In genomic region chr2:6212724-6213511, GRCm38 (mm10) we compare ENCODE assay signal across 8 mouse cellular contexts. TPM values are rescaled to one million over a fixed set of nuclear protein-coding genes. Genes with fewer than 3 reads are reported as not detected.
DNase-seq lines count a peak whose midpoint lies in the region.

Echdc3 (minus strand) TSS chr2:6213033.

- intact Hi-C loops in gastrocnemius, postnatal 14 days (cut with DNase I; ENCODE audit: low total_unique reads), result loop anchor here (10.0 kb wide), 1 partner anchor 112 kb away; the partner anchor contains the start of gene Usp6nl
- intact Hi-C loops in left cerebral cortex, postnatal 25 days (cut with DNase I), result no loop called here

- peak; percentile 79 to 86 for DNase-seq in adrenal gland, adult 18-20 months (ENCODE audit: low spot score in 2 of 2)
- peak; percentile 95 for DNase-seq in embryo, embryonic 10.5 days (ENCODE audit: low spot score)
- peak; percentile 90 for DNase-seq in gastrocnemius, postnatal 14 days
- peak; percentile 82 for DNase-seq in induced T-regulatory cell, adult 2 months (ENCODE audit: low read depth)
- DNase-seq in left cerebral cortex, postnatal 25 days (ENCODE audit: low spot score in 2 of 2), result peak; percentile 65 to 78
- DNase-seq in mesoderm, embryonic 11.5 days (ENCODE audit: low read depth, low spot score), result peak; percentile 89
- DNase-seq in right cerebral cortex, postnatal 25 days, result peak; percentile 56
- DNase-seq in urinary bladder, postnatal 36 days (ENCODE audit: low spot score in 2 of 2), result peak; percentile 80 to 87

RNA-seq across cellular contexts. Expression of gene Echdc3, which starts in this region (rescaled TPM):
- total RNA-seq in adrenal gland, adult 18-20 months (2021), result 10 to 100 TPM; 46.9 to 75.4 TPM
- 1 to 10 TPM; 7.9 to 8.7 TPM for total RNA-seq in gastrocnemius, postnatal 14 days (2021)
- 1 to 10 TPM in 1 of 2 experiments, under 1 TPM in 1; 0.76 to 1.1 TPM for total RNA-seq in left cerebral cortex, postnatal 25 days (2021)

Comparison
In these comparisons a context has a peak if more than half of its experiments do, and no peak if none do; other contexts are left out.
1. Peak in every context shown above with its lines: DNase-seq.
2. RNA of gene Echdc3 (total RNA-seq): 46.9 to 75.4 TPM in adrenal gland, adult 18-20 months; 7.9 to 8.7 TPM in gastrocnemius, postnatal 14 days and 0.76 to 1.1 TPM in left cerebral cortex, postnatal 25 days; every median in the first group is over 4 times any median in the second.